Mouse (Mus musculus): ENCODE data around the gene Qtrt1. TPM values are rescaled to one million over a fixed set of nuclear protein-coding genes. Genes with fewer than 3 reads are reported as not detected.
A peak's percentile ranks its signal among the peaks of the same experiment; 100 is the strongest.

Qtrt1 gene
- 51.4 and 53.7 TPM in 2 replicates for polyA plus RNA-seq (2014; fragmentation: Nextera tagmentation; extraction: Ambion mirVana)

- DNase-seq (ENCODE audit: low spot score) (peak; percentile 97), ATAC-seq (peak; percentile 96)
- Histone ChIP-seq H3K27me3 (replicated peaks; ENCODE audit: control insufficient read depth, insufficient read depth, low read length) (no peaks in the 10 kb centered on the region), H3K27ac (ENCODE audit: low read depth, low read length) (peak within 1 kb of the TSS; percentile 10; the same call in 1 of the 2 replicates), H3K4me3 (ENCODE audit: low read depth, low read length) (peak within 1 kb of the TSS; percentile 71), H3K36me3 (ENCODE audit: control insufficient read depth, insufficient read depth, low read length) (peaks cover 30% of the 10 kb centered on the region), H3K4me2 (ENCODE audit: low read length) (peak within 1 kb of the TSS; percentile 83), H3K9me3 (replicated peaks; ENCODE audit: control insufficient read depth, low read length) (no peaks in the 10 kb centered on the region), H3K4me1 (ENCODE audit: control insufficient read depth, insufficient read depth, low read length) (0 out of 2 replicates have a peak, but pooled peaks cover 2% of the 10 kb centered on the region), H3K9ac (ENCODE audit: low read length) (peak within 1 kb of the TSS; percentile 77)
- 2% methylated on average over 53 of the region's 53 CpGs for WGBS
Measured at GRCm38 (mm10) chr9:21411669-21412550, at the start of gene Qtrt1. Gene Qtrt1, plus strand, starts transcription at chr9:21411837.

- Histone ChIP-seq H3K27me3 (replicated peaks; ENCODE audit: control insufficient read depth, insufficient read depth, low read length) (no peaks in the 10 kb centered on the region), H3K4me1 (ENCODE audit: control insufficient read depth, insufficient read depth, low read length) (peaks cover 14% of the 10 kb centered on the region; the same call in 1 of the 2 replicates), H3K4me3 (ENCODE audit: low read depth, low read length) (peak overlapping the region; percentile 28), H3K9me3 (replicated peaks; ENCODE audit: control insufficient read depth, low read length) (no peaks in the 10 kb centered on the region), H3K36me3 (ENCODE audit: control insufficient read depth, insufficient read depth, low read length) (no peaks in the 10 kb centered on the region; the same call in 1 of the 2 replicates), H3K4me2 (ENCODE audit: low read length) (peak overlapping the region; percentile 48), H3K27ac (ENCODE audit: low read depth, low read length) (peak overlapping the region; percentile 56), H3K9ac (ENCODE audit: low read length) (peak overlapping the region; percentile 45; the same call in 1 of the 2 replicates)
- ATAC-seq (peak; percentile 22; the same call in 1 of the 2 replicates), DNase-seq (ENCODE audit: low spot score) (peak; percentile 55)
- 36% methylated on average over 14 of the region's 14 CpGs for WGBS
Measured at GRCm38 (mm10) chr9:21366541-21367220, 45.0 kb upstream of the Qtrt1 start.

GRCm38 (mm10) chr9:21367357-21368111, 44.1 kb upstream of the Qtrt1 start, which contains the start of gene Ilf3:
Gene Ilf3, plus strand, starts transcription at chr9:21367871.
- under 1% methylated on average over 63 of the region's 66 CpGs for WGBS
- ATAC-seq (peak; percentile 88), DNase-seq (ENCODE audit: low spot score) (peak; percentile 100)
- Histone ChIP-seq H3K9me3 (replicated peaks; ENCODE audit: control insufficient read depth, low read length) (no peaks in the 10 kb centered on the region), H3K4me3 (ENCODE audit: low read depth, low read length) (peak within 1 kb of the TSS; percentile 85), H3K36me3 (ENCODE audit: control insufficient read depth, insufficient read depth, low read length) (peaks cover 5% of the 10 kb centered on the region; the same call in 1 of the 2 replicates), H3K4me1 (ENCODE audit: control insufficient read depth, insufficient read depth, low read length) (peaks cover 17% of the 10 kb centered on the region; the same call in 1 of the 2 replicates), H3K4me2 (ENCODE audit: low read length) (peak within 1 kb of the TSS; percentile 86), H3K27me3 (replicated peaks; ENCODE audit: control insufficient read depth, insufficient read depth, low read length) (no peaks in the 10 kb centered on the region), H3K27ac (ENCODE audit: low read depth, low read length) (peak within 1 kb of the TSS; percentile 90), H3K9ac (ENCODE audit: low read length) (peak within 1 kb of the TSS; percentile 85)

GRCm38 (mm10) chr9:21368131-21368584, 43.5 kb upstream of the Qtrt1 start:
- WGBS, result under 1% methylated on average over 38 of the region's 38 CpGs
- Histone ChIP-seq H3K27ac (ENCODE audit: low read depth, low read length) (peak overlapping the region; percentile 90), H3K9me3 (replicated peaks; ENCODE audit: control insufficient read depth, low read length) (no peaks in the 10 kb centered on the region), H3K4me3 (ENCODE audit: low read depth, low read length) (peak overlapping the region; percentile 85), H3K27me3 (replicated peaks; ENCODE audit: control insufficient read depth, insufficient read depth, low read length) (no peaks in the 10 kb centered on the region), H3K36me3 (ENCODE audit: control insufficient read depth, insufficient read depth, low read length) (peaks cover 9% of the 10 kb centered on the region; the same call in 1 of the 2 replicates), H3K9ac (ENCODE audit: low read length) (peak overlapping the region; percentile 85), H3K4me1 (ENCODE audit: control insufficient read depth, insufficient read depth, low read length) (peaks cover 18% of the 10 kb centered on the region; the same call in 1 of the 2 replicates), H3K4me2 (ENCODE audit: low read length) (peak overlapping the region; percentile 86)
- peak; percentile 54 for ATAC-seq
- peak; percentile 80 for DNase-seq (ENCODE audit: low spot score)

GRCm38 (mm10) chr9:21369080-21369479, 42.6 kb upstream of the Qtrt1 start:
- H3K9me3 ChIP-seq (replicated peaks; ENCODE audit: control insufficient read depth, low read length), result no peaks in the 10 kb centered on the region
- peaks cover 9% of the 10 kb centered on the region; the same call in 1 of the 2 replicates for H3K36me3 ChIP-seq (ENCODE audit: control insufficient read depth, insufficient read depth, low read length)
- no peak for ATAC-seq
- no peak for DNase-seq (ENCODE audit: low spot score)
- WGBS, result 51% methylated on average over 11 of the region's 11 CpGs
- H3K27me3 ChIP-seq (replicated peaks; ENCODE audit: control insufficient read depth, insufficient read depth, low read length), result no peaks in the 10 kb centered on the region
- H3K9ac ChIP-seq (ENCODE audit: low read length), result peak overlapping the region; percentile 85
- H3K4me1 ChIP-seq (ENCODE audit: control insufficient read depth, insufficient read depth, low read length), result peaks cover 18% of the 10 kb centered on the region; the same call in 1 of the 2 replicates
- peak overlapping the region; percentile 86 for H3K4me2 ChIP-seq (ENCODE audit: low read length)
- peak overlapping the region; percentile 85 for H3K4me3 ChIP-seq (ENCODE audit: low read depth, low read length)
- H3K27ac ChIP-seq (ENCODE audit: low read depth, low read length), result no peak overlapping the region

- Histone ChIP-seq H3K27ac (ENCODE audit: low read depth, low read length) (no peak overlapping the region), H3K4me2 (ENCODE audit: low read length) (peak overlapping the region; percentile 26), H3K9me3 (replicated peaks; ENCODE audit: control insufficient read depth, low read length) (no peaks in the 10 kb centered on the region), H3K4me3 (ENCODE audit: low read depth, low read length) (no peak overlapping the region), H3K4me1 (ENCODE audit: control insufficient read depth, insufficient read depth, low read length) (peaks cover 18% of the 10 kb centered on the region; the same call in 1 of the 2 replicates), H3K9ac (ENCODE audit: low read length) (no peak overlapping the region), H3K36me3 (ENCODE audit: control insufficient read depth, insufficient read depth, low read length) (peaks cover 9% of the 10 kb centered on the region; the same call in 1 of the 2 replicates), H3K27me3 (replicated peaks; ENCODE audit: control insufficient read depth, insufficient read depth, low read length) (no peaks in the 10 kb centered on the region)
- DNase-seq (ENCODE audit: low spot score) (no peak), ATAC-seq (no peak)
- 76% methylated on average over 2 of the region's 2 CpGs for whole genome bisulfite sequencing
Measured at GRCm38 (mm10) chr9:21370876-21371275, 40.8 kb upstream of the Qtrt1 start.

- no peak overlapping the region for H3K27ac ChIP-seq (ENCODE audit: low read depth, low read length)
- no peak overlapping the region for H3K9ac ChIP-seq (ENCODE audit: low read length)
- no peaks in the 10 kb centered on the region for H3K9me3 ChIP-seq (replicated peaks; ENCODE audit: control insufficient read depth, low read length)
- 83% methylated on average over 1 of the region's 1 CpGs for WGBS
- H3K4me1 ChIP-seq (ENCODE audit: control insufficient read depth, insufficient read depth, low read length), result peaks cover 18% of the 10 kb centered on the region; the same call in 1 of the 2 replicates
- no peak for ATAC-seq
- H3K36me3 ChIP-seq (ENCODE audit: control insufficient read depth, insufficient read depth, low read length), result peaks cover 9% of the 10 kb centered on the region; the same call in 1 of the 2 replicates
- DNase-seq (ENCODE audit: low spot score), result no peak
- H3K27me3 ChIP-seq (replicated peaks; ENCODE audit: control insufficient read depth, insufficient read depth, low read length), result no peaks in the 10 kb centered on the region
- H3K4me2 ChIP-seq (ENCODE audit: low read length), result no peak overlapping the region
- no peak overlapping the region for H3K4me3 ChIP-seq (ENCODE audit: low read depth, low read length)
Measured at GRCm38 (mm10) chr9:21372508-21372907, 39.1 kb upstream of the Qtrt1 start.

GRCm38 (mm10) chr9:21379195-21379594, 32.4 kb upstream of the Qtrt1 start:
- H3K4me2 ChIP-seq (ENCODE audit: low read length), result no peak overlapping the region
- no peak overlapping the region for H3K4me3 ChIP-seq (ENCODE audit: low read depth, low read length)
- H3K36me3 ChIP-seq (ENCODE audit: control insufficient read depth, insufficient read depth, low read length), result peaks cover 12% of the 10 kb centered on the region
- ATAC-seq (0 out of 2 replicates have a peak, but pooled peaks have one; percentile 15), DNase-seq (ENCODE audit: low spot score) (no peak)
- H3K4me1 ChIP-seq (ENCODE audit: control insufficient read depth, insufficient read depth, low read length), result peaks cover under 1% of the 10 kb centered on the region; the same call in 1 of the 2 replicates
- WGBS, result 85% methylated on average over 3 of the region's 3 CpGs
- H3K9ac ChIP-seq (ENCODE audit: low read length), result no peak overlapping the region
- no peak overlapping the region for H3K27ac ChIP-seq (ENCODE audit: low read depth, low read length)
- H3K9me3 ChIP-seq (replicated peaks; ENCODE audit: control insufficient read depth, low read length), result no peaks in the 10 kb centered on the region
- no peaks in the 10 kb centered on the region for H3K27me3 ChIP-seq (replicated peaks; ENCODE audit: control insufficient read depth, insufficient read depth, low read length)

Measured in forebrain, embryonic 14.5 days (tissue).